Mouse (Mus musculus): ENCODE measurements around the gene Ppil4.

DNA sequence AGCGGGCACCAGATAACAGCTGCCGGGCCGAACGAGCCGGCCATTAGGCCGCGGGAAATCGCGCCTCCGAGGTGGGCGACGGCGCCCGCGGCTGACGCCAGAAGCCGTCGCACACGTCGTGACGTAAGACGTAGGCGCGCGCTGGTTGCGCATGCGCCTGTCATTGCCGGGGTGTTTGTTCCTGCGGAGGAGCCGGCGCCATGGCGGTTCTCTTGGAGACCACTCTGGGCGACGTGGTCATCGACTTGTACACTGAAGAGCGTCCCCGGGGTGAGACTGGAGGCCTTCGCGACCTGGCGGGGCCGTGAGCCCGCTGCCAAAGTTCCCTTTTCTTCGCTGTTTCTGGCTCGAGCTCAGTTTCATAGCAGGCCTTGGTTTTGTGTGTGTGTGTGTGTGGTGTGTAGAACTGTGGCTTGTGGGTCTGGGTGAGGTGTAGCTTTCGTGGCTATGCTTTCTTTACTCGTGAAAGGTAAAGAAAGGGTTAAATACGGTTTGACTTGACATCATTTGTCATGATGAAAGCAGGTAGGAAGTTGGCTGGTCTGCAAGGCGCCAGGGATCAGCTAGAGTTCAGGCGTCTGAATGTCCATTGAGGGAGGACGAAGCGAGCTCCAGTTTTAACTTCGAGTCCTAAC is at the start of gene Ppil4, which contains the start of gene Ginm1:
- no peak for TF ChIP-seq CTCF (IDR thresholded peaks at IDR 0.05; ENCODE audit: low read depth)
- TF ChIP-seq EP300 (IDR thresholded peaks at IDR 0.05; ENCODE audit: low read depth), result 0 out of 2 replicates have a peak, but pooled peaks have one; percentile 19
